Mouse (Mus musculus): Measurements from ENCODE around the gene Atp5k. TPM values are rescaled to one million over a fixed set of nuclear protein-coding genes. Genes with fewer than 3 reads are reported as not detected.
A peak's percentile ranks its signal among the peaks of the same experiment; 100 is the strongest.

Gene Atp5k
- polyA plus RNA-seq, 1 experiment, result 2,801 TPM

DNA sequence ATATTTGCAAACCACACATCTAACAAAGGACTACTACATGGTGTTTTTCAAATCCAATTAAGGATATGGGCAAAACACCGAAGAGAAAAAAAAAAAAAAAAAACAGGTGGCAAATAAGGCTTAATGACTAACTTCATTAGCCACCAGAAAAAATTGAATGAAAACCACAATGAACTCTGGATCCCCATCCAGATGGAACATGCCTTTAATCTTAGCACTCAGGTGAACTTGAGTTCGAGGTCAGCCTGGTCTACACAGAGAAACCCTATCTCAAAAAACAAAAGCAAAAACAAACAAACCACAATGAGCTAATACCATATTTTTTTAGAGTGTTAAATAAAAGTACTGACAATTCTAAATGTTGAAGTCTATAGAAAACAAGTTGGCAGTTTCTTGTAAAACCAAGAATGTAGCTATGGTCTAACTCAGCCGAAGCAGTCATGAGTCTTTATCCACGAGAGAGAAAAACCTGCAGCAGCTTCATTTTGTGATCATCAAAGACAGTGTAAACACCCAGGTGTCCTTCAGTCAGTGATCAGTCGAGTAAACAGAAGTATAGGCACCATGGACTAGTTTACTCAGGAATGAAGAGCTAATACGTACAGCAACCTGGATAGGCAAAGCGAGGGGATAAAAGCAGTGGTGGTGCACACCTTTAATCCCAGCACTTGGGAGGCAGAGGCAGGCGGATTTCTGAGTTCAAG lies 16.7 kb upstream of the Atp5k start:
- Histone ChIP-seq H3K27ac (replicated peaks; ENCODE audit: low read depth, low read length) (no peak overlapping the region), H3K4me1 (ENCODE audit: control insufficient read depth, insufficient read depth, insufficient read length, low read length) (peaks cover 6% of the 10 kb centered on the region; the same call in 1 of the 2 replicates), H3K4me3 (ENCODE audit: insufficient read depth, low read depth, low read length) (no peak overlapping the region)

GRCm38 (mm10) chr5:108448785-108449668 lies 14.8 kb upstream of the Atp5k start, which contains the start of gene Mfsd7a:
Mfsd7a (minus strand) TSS chr5:108448891.
- H3K27ac ChIP-seq (replicated peaks; ENCODE audit: low read depth, low read length), result peak within 1 kb of the TSS; percentile 46; the same call in 1 of the 2 replicates
- H3K4me1 ChIP-seq (ENCODE audit: control insufficient read depth, insufficient read depth, insufficient read length, low read length), result peaks cover 6% of the 10 kb centered on the region; the same call in 1 of the 2 replicates
- H3K4me3 ChIP-seq (ENCODE audit: insufficient read depth, low read depth, low read length), result peak within 1 kb of the TSS; percentile 65

DNA sequence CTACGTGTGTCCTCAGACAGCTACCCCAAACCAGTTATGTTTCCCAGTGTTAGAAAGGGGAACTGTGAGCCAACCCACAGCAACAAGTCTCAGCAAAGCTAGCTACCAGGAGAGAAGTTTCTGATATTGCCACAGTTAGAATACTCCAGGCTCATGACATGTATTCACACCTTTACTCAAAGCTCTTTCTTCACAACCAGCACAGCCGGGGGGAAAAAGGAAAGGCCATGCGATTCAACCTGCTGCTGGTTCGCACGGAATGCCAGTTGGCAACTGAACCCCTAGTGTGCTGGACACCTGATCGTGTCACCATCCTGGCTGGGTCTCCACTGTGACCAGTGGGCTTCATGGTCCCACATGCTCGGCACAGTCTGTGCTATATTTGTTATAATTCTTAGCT lies 13.6 kb upstream of the Atp5k start:
- peaks cover 6% of the 10 kb centered on the region; the same call in 1 of the 2 replicates for H3K4me1 ChIP-seq (ENCODE audit: control insufficient read depth, insufficient read depth, insufficient read length, low read length)
- peak overlapping the region; percentile 65 for H3K4me3 ChIP-seq (ENCODE audit: insufficient read depth, low read depth, low read length)
- H3K27ac ChIP-seq (replicated peaks; ENCODE audit: low read depth, low read length), result no peak overlapping the region

DNA sequence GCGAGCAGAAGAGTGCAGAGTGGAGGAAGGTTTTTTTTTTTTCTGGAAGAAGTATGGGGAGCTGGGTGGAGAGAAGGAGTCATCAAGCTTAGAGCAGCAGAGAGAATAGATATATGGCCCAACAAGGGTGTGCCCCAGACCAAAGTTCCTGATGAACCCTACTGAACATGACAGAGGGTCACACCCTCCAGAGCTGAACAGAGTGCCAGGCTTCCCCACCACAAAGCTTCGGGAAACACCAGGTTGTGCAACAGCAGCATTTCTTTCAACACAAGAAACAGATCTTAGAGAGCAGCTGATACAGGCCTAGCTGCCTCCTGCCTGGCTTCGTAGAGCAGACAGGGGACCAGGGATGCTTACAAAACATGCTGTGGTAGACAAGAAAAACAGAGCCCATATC lies 12.7 kb upstream of the Atp5k start:
- H3K4me3 ChIP-seq (ENCODE audit: insufficient read depth, low read depth, low read length), result no peak overlapping the region
- peaks cover 6% of the 10 kb centered on the region; the same call in 1 of the 2 replicates for H3K4me1 ChIP-seq (ENCODE audit: control insufficient read depth, insufficient read depth, insufficient read length, low read length)
- H3K27ac ChIP-seq (replicated peaks; ENCODE audit: low read depth, low read length), result no peak overlapping the region

- Histone ChIP-seq H3K4me3 (ENCODE audit: insufficient read depth, low read depth, low read length) (no peak overlapping the region), H3K4me1 (ENCODE audit: control insufficient read depth, insufficient read depth, insufficient read length, low read length) (no peaks in the 10 kb centered on the region; the same call in 1 of the 2 replicates), H3K27ac (replicated peaks; ENCODE audit: low read depth, low read length) (no peak overlapping the region)
Measured at GRCm38 (mm10) chr5:108436101-108436500, 1.9 kb upstream of the Atp5k start.

- Histone ChIP-seq H3K27ac (replicated peaks; ENCODE audit: low read depth, low read length) (no peak overlapping the region), H3K4me3 (ENCODE audit: insufficient read depth, low read depth, low read length) (no peak overlapping the region), H3K4me1 (ENCODE audit: control insufficient read depth, insufficient read depth, insufficient read length, low read length) (no peaks in the 10 kb centered on the region; the same call in 1 of the 2 replicates)
Measured at GRCm38 (mm10) chr5:108431196-108431595, 3.1 kb downstream of the Atp5k start.

GRCm38 (mm10) chr5:108427186-108427585 lies 7.1 kb downstream of the Atp5k start:
- H3K27ac ChIP-seq (replicated peaks; ENCODE audit: low read depth, low read length), result no peak overlapping the region
- H3K4me3 ChIP-seq (ENCODE audit: insufficient read depth, low read depth, low read length), result no peak overlapping the region
- no peaks in the 10 kb centered on the region for H3K4me1 ChIP-seq (ENCODE audit: control insufficient read depth, insufficient read depth, insufficient read length, low read length)

DNA sequence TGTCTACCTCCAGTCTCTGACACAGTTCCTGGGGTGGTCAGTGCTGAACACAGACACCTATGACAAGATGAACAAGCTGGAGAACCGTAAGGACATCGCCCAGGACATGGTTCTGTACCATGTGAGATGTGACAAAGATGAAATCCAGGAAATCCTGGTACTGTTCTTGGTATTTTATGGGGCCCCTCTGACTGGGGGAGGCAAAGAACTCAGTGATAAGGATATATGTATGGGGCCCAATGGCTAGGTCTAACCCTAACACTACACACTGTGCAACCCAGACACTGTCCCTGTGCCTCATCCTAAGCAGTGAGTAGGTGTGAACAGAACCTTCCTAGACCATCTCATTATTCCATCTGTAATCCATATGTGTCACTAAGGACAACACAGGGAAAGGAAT lies 10.8 kb downstream of the Atp5k start:
- H3K4me1 ChIP-seq (ENCODE audit: control insufficient read depth, insufficient read depth, insufficient read length, low read length), result no peaks in the 10 kb centered on the region
- H3K27ac ChIP-seq (replicated peaks; ENCODE audit: low read depth, low read length), result no peak overlapping the region
- no peak overlapping the region for H3K4me3 ChIP-seq (ENCODE audit: insufficient read depth, low read depth, low read length)

DNA sequence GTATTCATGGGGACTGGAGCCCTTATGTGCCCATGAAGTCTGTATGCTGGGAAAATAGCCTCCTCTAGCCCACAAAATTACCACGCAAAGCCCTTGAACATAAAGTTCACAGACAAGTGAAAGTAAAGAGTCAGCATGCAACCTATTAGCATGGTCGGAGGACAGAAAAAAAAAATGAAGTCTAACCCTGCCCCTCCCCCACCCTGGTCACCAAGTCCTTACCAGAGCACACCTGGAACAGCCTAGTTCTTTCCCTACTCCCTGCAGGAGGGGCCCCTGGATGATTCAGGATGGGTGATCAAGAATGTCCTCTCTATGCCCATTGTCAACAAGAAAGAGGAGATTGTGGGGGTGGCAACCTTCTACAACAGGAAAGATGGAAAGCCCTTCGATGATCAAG lies 11.5 kb downstream of the Atp5k start:
- H3K4me3 ChIP-seq (ENCODE audit: insufficient read depth, low read depth, low read length), result no peak overlapping the region
- no peaks in the 10 kb centered on the region for H3K4me1 ChIP-seq (ENCODE audit: control insufficient read depth, insufficient read depth, insufficient read length, low read length)
- H3K27ac ChIP-seq (replicated peaks; ENCODE audit: low read depth, low read length), result no peak overlapping the region

GRCm38 (mm10) chr5:108414711-108415110 lies 19.5 kb downstream of the Atp5k start:
- no peak overlapping the region for H3K4me3 ChIP-seq (ENCODE audit: insufficient read depth, low read depth, low read length)
- no peak overlapping the region for H3K27ac ChIP-seq (replicated peaks; ENCODE audit: low read depth, low read length)
- no peaks in the 10 kb centered on the region for H3K4me1 ChIP-seq (ENCODE audit: control insufficient read depth, insufficient read depth, insufficient read length, low read length)

DNA sequence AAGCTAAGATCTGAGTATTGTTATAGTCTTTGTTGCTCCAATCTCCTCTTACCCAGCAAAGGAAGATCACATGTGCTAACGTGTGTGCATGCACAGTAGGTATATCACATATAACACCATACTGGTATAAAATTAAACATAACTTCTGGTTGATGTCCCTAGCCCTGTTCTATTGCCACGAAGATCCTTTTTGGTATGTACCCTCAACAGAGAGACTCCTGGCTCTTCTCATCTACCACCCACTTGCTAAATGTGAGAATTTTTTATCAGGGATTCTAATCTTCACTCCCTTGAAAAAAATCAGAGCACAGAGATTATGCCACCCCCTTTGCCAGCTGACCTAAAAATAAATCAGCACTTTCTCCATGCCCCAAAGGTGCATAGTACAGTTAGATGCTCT lies 27.3 kb downstream of the Atp5k start:
- no peak overlapping the region for H3K27ac ChIP-seq (replicated peaks; ENCODE audit: low read depth, low read length)
- H3K4me3 ChIP-seq (ENCODE audit: insufficient read depth, low read depth, low read length), result no peak overlapping the region
- no peaks in the 10 kb centered on the region for H3K4me1 ChIP-seq (ENCODE audit: control insufficient read depth, insufficient read depth, insufficient read length, low read length)

DNA sequence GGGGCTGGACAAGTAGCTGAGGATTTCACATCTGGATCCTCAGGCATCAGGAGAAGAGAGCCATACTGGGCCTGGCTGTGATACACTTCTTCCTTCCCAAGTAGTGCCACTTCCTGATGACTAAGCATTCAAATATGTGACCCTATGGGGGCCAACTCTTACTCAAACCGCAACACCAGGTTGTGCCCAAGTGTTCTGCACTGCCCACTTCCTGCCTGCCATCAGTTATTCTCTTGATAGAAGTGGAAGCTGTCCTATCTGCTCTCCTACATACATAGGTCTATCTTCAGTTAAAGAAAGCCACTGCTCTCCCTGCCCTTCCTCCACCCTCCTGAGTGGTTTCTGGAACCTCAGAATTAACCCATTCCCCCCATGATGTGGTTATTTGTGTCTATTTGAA lies 28.8 kb downstream of the Atp5k start:
- Histone ChIP-seq H3K4me1 (ENCODE audit: control insufficient read depth, insufficient read depth, insufficient read length, low read length) (no peaks in the 10 kb centered on the region), H3K4me3 (ENCODE audit: insufficient read depth, low read depth, low read length) (no peak overlapping the region), H3K27ac (replicated peaks; ENCODE audit: low read depth, low read length) (no peak overlapping the region)

- H3K27ac ChIP-seq (replicated peaks; ENCODE audit: low read depth, low read length), result no peak overlapping the region
- no peaks in the 10 kb centered on the region for H3K4me1 ChIP-seq (ENCODE audit: control insufficient read depth, insufficient read depth, insufficient read length, low read length)
Measured at GRCm38 (mm10) chr5:108403453-108403852, 30.8 kb downstream of the Atp5k start.

DNA sequence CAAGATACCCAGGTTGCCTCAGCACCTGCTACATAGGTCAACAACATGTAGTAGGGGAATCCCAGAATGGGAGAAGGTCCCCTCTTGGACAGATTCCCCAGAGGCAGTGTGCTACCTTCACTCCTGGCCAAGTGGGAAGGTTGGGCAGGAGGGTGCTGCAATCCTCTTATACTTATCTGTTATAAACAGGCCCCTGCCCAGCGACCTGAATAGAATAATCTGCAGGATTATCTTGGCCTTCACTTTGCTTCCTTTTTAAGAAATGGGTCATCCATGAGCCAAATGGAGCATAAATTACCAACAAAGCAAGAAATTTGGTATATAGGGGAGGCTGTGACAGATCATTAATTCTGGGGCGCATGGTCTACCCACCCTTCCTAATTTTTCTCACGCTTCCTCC lies 44.5 kb downstream of the Atp5k start:
- no peak overlapping the region for H3K27ac ChIP-seq (replicated peaks; ENCODE audit: low read depth, low read length)
- no peaks in the 10 kb centered on the region for H3K4me1 ChIP-seq (ENCODE audit: control insufficient read depth, insufficient read depth, insufficient read length, low read length)
- H3K4me3 ChIP-seq (ENCODE audit: insufficient read depth, low read depth, low read length), result no peak overlapping the region

More at GRCm38 (mm10) chr5:108403453-108403852, 30.8 kb downstream of the Atp5k start:
- no peak overlapping the region for H3K4me3 ChIP-seq (ENCODE audit: insufficient read depth, low read depth, low read length)

GRCm38 (mm10) chr5:108388201-108388600 lies 46.0 kb downstream of the Atp5k start, which contains the start of gene Pde6b:
Pde6b (plus strand) TSS chr5:108388391.
- Histone ChIP-seq H3K4me3 (ENCODE audit: insufficient read depth, low read depth, low read length) (no peak within 1 kb of the TSS), H3K27ac (replicated peaks; ENCODE audit: low read depth, low read length) (no peak within 1 kb of the TSS), H3K4me1 (ENCODE audit: control insufficient read depth, insufficient read depth, insufficient read length, low read length) (no peaks in the 10 kb centered on the region)
